Mouse (Mus musculus) left cerebral cortex, adult 2 months (tissue): ENCODE measurements at regions not wholly inside any gene's neighbourhood (a gene's known extent, or its start where the extent isn't known, plus 50 kb on each side); places are given as distances from the start of the nearest gene placed in this dataset.

Experiments
- DNase-seq, 2 experiments: peaks; one replicate each; pipeline ENCODE4 v3.0.0; 2021 to 2022; ENCODE audit warnings: low spot score in 2 of 2, mixed read lengths in 1 of 2; ENCODE audit errors: extremely low spot score in 1 of 2
- H3K27ac ChIP-seq: fragments of 200-600 bp; 2 replicates; pipeline ENCODE4 v1.8.1; 2022
- H3K4me3 ChIP-seq: fragments of 200-600 bp; 2 replicates; pipeline ENCODE4 v1.8.1; 2022
- CTCF ChIP-seq: fragments of 200-600 bp; IDR thresholded peaks from 2 replicates; pipeline ENCODE4 v1.8.1; 2022; ENCODE audit warnings: antibody characterized with exemption, mild to moderate bottlenecking, moderate library complexity
- intact Hi-C: fragments of 180-260 bp; cut with DNase I; formaldehyde crosslinking; loops from one replicate; pipeline ENCODE4 v1.15.1; 2025

- H3K27ac ChIP-seq: no peak overlapping the region
Measured at GRCm38 (mm10) chr1:185681610-185682457, 227.2 kb downstream of the Slc30a10 start.

GRCm38 (mm10) chr1:185682458-185682750, 227.8 kb downstream of the Slc30a10 start:
- intact Hi-C loops: loop anchor here (1.0 to 10.0 kb wide), 5 partner anchors 136 to 1040 kb away; no protein-coding TSS in a partner anchor

More at GRCm38 (mm10) chr1:185681610-185682457, 227.2 kb downstream of the Slc30a10 start:
- intact Hi-C loops: loop anchor here (1.0 to 10.0 kb wide), 5 partner anchors 136 to 1040 kb away; no protein-coding TSS in a partner anchor
- H3K4me3 ChIP-seq: peak overlapping the region; percentile 20; the same call in 1 of the 2 replicates
- TF ChIP-seq CTCF: peak; percentile 97
- peak; percentile 78 to 86 for DNase-seq

DNA sequence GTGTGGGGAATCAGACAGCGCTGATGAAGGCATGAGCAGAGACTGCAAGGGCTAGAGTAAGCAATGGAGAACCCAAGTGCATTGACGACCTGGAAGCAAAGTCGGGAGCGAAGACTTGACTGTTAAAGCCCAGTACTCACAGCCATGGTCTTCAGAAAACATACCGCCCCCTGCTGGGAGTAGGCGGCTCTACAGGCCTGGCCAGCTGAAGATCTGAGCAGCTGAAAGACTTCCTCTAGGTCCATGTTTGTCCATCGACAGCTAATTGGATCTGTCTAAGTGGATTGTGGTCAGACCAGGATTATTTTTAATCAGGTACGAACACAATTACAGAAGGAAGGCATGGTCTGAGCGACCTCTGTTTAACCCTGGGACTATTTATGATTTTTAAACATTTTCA, 230.0 kb downstream of the Slc30a10 start:
- peak in 1 of 2 experiments; percentile 37 for DNase-seq
- intact Hi-C loops: loop anchor here (10.0 kb wide), 2 partner anchors 410 to 700 kb away; no protein-coding TSS in a partner anchor
- Histone ChIP-seq H3K27ac (no peak overlapping the region), H3K4me3 (no peak overlapping the region)
- TF ChIP-seq CTCF: peak; percentile 62

More at GRCm38 (mm10) chr1:185682458-185682750, 227.8 kb downstream of the Slc30a10 start:
- H3K27ac ChIP-seq: no peak overlapping the region
- DNase-seq: no peak
- H3K4me3 ChIP-seq: no peak overlapping the region
- no peak for TF ChIP-seq CTCF

DNA sequence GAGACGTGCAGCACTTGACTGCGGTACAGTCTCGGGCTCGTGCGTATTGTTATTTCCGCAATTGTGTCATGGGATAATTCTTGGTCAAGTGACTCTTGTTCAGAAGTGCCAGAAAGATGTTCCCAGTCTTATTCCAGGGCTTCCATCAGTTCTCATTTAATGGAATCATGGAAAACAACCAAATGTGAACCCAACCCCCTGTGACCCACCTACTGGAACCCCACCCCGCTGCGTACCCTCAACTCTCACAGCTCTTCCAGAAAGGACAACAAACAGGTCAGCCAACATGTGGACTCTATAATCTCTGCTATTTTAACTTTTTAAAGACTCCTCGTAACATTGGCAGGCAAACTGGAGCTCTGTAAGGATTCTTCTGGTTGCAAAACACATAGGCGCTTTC, 233.9 kb downstream of the Slc30a10 start:
- intact Hi-C loops: loop anchor here (10.0 kb wide), 2 partner anchors 406 to 696 kb away; no protein-coding TSS in a partner anchor
- H3K27ac ChIP-seq: no peak overlapping the region
- DNase-seq: no peak
- no peak overlapping the region for H3K4me3 ChIP-seq
- no peak for TF ChIP-seq CTCF

GRCm38 (mm10) chr1:185695394-185695793, 240.7 kb downstream of the Slc30a10 start:
- no peak for TF ChIP-seq CTCF
- no peak for DNase-seq
- intact Hi-C loops: no loop called here
- no peak overlapping the region for H3K27ac ChIP-seq
- no peak overlapping the region for H3K4me3 ChIP-seq

DNA sequence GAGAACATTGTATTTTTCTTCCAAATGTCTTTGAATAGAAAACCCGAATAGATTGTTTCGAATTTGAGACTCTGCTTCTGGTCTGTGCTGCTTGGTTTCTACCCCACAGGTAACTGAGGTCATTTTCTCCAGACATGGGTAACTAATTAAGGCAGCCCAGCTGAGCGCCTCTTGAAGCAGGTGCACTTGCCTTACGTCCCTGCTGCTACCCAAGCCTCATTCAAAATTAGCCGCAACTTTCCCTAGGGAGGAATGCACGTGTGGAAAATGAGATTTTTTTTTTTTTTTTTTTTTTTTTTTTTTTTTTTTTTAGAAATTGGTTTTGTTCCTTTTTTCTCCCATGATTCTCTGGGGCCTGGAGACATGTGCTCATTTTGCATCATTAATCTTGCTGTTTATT, 245.1 kb downstream of the Slc30a10 start:
- intact Hi-C loops: no loop called here
- no peak for TF ChIP-seq CTCF
- Histone ChIP-seq H3K4me3 (no peak overlapping the region), H3K27ac (no peak overlapping the region)
- no peak for DNase-seq

GRCm38 (mm10) chr1:185726324-185726723, 271.7 kb downstream of the Slc30a10 start:
- DNase-seq: peak in 1 of 2 experiments; percentile 37
- intact Hi-C loops: no loop called here
- no peak overlapping the region for H3K4me3 ChIP-seq
- no peak for TF ChIP-seq CTCF
- no peak overlapping the region for H3K27ac ChIP-seq

GRCm38 (mm10) chr1:185726811-185727210, 272.2 kb downstream of the Slc30a10 start:
- TF ChIP-seq CTCF: no peak
- no peak overlapping the region for H3K27ac ChIP-seq
- intact Hi-C loops: no loop called here
- no peak for DNase-seq
- H3K4me3 ChIP-seq: no peak overlapping the region

DNA sequence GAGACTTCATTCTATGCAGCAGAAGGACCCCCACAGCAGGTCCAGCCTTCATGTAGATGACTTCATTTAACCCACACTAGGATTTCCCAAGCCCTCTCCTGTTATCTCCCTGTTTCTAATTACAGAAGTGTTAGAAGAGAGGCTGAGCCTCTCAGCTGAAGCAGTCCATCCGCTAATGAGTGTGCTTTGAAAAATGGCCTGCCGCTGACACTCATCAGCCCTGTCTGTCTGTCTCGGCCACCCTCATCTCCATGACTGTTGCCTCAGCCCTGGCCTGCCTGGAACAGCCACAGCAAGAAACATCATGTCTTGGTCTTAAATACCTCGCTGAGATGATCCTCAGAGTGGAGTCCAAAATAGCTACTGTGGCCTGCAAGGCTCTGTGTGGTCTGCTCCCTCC, 273.1 kb downstream of the Slc30a10 start:
- no peak for TF ChIP-seq CTCF
- intact Hi-C loops: no loop called here
- H3K4me3 ChIP-seq: no peak overlapping the region
- no peak overlapping the region for H3K27ac ChIP-seq
- DNase-seq: no peak

GRCm38 (mm10) chr1:185728406-185728805, 273.8 kb downstream of the Slc30a10 start:
- Histone ChIP-seq H3K27ac (no peak overlapping the region), H3K4me3 (no peak overlapping the region)
- TF ChIP-seq CTCF: no peak
- no peak for DNase-seq
- intact Hi-C loops: no loop called here

GRCm38 (mm10) chr1:185731062-185731461, 276.4 kb downstream of the Slc30a10 start:
- H3K4me3 ChIP-seq: no peak overlapping the region
- no peak for TF ChIP-seq CTCF
- H3K27ac ChIP-seq: no peak overlapping the region
- intact Hi-C loops: no loop called here
- no peak for DNase-seq

- intact Hi-C loops: no loop called here
- Histone ChIP-seq H3K27ac (no peak overlapping the region), H3K4me3 (no peak overlapping the region)
- TF ChIP-seq CTCF: no peak
- DNase-seq: no peak
Measured at GRCm38 (mm10) chr1:185736773-185737172, 282.1 kb downstream of the Slc30a10 start.
